Mouse (Mus musculus): ENCODE results near the gene Myo3b.

GRCm38 (mm10) chr2:70105286-70106030 is 66.5 kb downstream of the Myo3b start:
- no peak for TF ChIP-seq GATA1 (IDR thresholded peaks at IDR 0.05; ENCODE audit: low read length)
- TF ChIP-seq TAL1 (IDR thresholded peaks at IDR 0.05; ENCODE audit: low read length): no peak

Measured in erythroblast, embryonic 14.5 days (primary cell).